Mouse (Mus musculus): ENCODE measurements around the gene 4933415F23Rik. TPM values are rescaled to one million over a fixed set of nuclear protein-coding genes. Genes with fewer than 3 reads are reported as not detected.
"Not testable (repeated sequence)": the region's sequence is repeated elsewhere in the genome, so short reads cannot be mapped to it uniquely, and the experiment has no call there.

Gene 4933415F23Rik
- 0.16 TPM in 1 of 2 replicates, not detected in the other for polyA plus RNA-seq (2014; fragmentation: Nextera tagmentation; extraction: Ambion mirVana)

- no peak within 1 kb of the TSS for H3K4me2 ChIP-seq (ENCODE audit: low read length)
- 91% methylated on average over 20 of the region's 20 CpGs for WGBS
- no peak within 1 kb of the TSS for H3K9ac ChIP-seq (ENCODE audit: low read length)
- H3K36me3 ChIP-seq (ENCODE audit: control insufficient read depth, insufficient read depth, low read length), result no peaks in the 10 kb centered on the region
- H3K27me3 ChIP-seq (replicated peaks; ENCODE audit: control insufficient read depth, insufficient read depth, low read length), result no peaks in the 10 kb centered on the region
- no peak for DNase-seq (ENCODE audit: low spot score)
- H3K4me3 ChIP-seq (ENCODE audit: low read depth, low read length), result no peak within 1 kb of the TSS
- no peak for ATAC-seq
- no peaks in the 10 kb centered on the region for H3K9me3 ChIP-seq (replicated peaks; ENCODE audit: control insufficient read depth, low read length)
- no peaks in the 10 kb centered on the region for H3K4me1 ChIP-seq (ENCODE audit: control insufficient read depth, insufficient read depth, low read length)
- no peak within 1 kb of the TSS for H3K27ac ChIP-seq (ENCODE audit: low read depth, low read length)
Observed at GRCm38 (mm10) chr1:23102021-23102420, at the start of gene 4933415F23Rik. Gene 4933415F23Rik, minus strand, starts transcription at chr1:23102253.

- 70% methylated on average over 1 of the region's 1 CpGs for WGBS
- no peaks in the 10 kb centered on the region for H3K36me3 ChIP-seq (ENCODE audit: control insufficient read depth, insufficient read depth, low read length)
- no peak for DNase-seq (ENCODE audit: low spot score)
Observed at GRCm38 (mm10) chr1:23151722-23152121, 49.7 kb upstream of the 4933415F23Rik start.

GRCm38 (mm10) chr1:23146198-23146873 lies 44.3 kb upstream of the 4933415F23Rik start:
- DNase-seq (ENCODE audit: low spot score) (peak; percentile 66), ATAC-seq (peak; percentile 84)
- Histone ChIP-seq H3K4me2 (ENCODE audit: low read length) (no peak overlapping the region), H3K4me1 (ENCODE audit: control insufficient read depth, insufficient read depth, low read length) (no peaks in the 10 kb centered on the region), H3K4me3 (ENCODE audit: low read depth, low read length) (no peak overlapping the region), H3K27me3 (replicated peaks; ENCODE audit: control insufficient read depth, insufficient read depth, low read length) (no peaks in the 10 kb centered on the region), H3K9me3 (replicated peaks; ENCODE audit: control insufficient read depth, low read length) (no peaks in the 10 kb centered on the region), H3K9ac (ENCODE audit: low read length) (no peak overlapping the region), H3K27ac (ENCODE audit: low read depth, low read length) (no peak overlapping the region), H3K36me3 (ENCODE audit: control insufficient read depth, insufficient read depth, low read length) (no peaks in the 10 kb centered on the region)
- 59% methylated on average over 5 of the region's 5 CpGs for WGBS

More at GRCm38 (mm10) chr1:23151722-23152121, 49.7 kb upstream of the 4933415F23Rik start:
- ATAC-seq, result no peak
- Histone ChIP-seq H3K9ac (ENCODE audit: low read length) (no peak overlapping the region), H3K4me1 (ENCODE audit: control insufficient read depth, insufficient read depth, low read length) (no peaks in the 10 kb centered on the region), H3K4me3 (ENCODE audit: low read depth, low read length) (no peak overlapping the region), H3K4me2 (ENCODE audit: low read length) (no peak overlapping the region), H3K27ac (ENCODE audit: low read depth, low read length) (no peak overlapping the region), H3K9me3 (replicated peaks; ENCODE audit: control insufficient read depth, low read length) (no peaks in the 10 kb centered on the region), H3K27me3 (replicated peaks; ENCODE audit: control insufficient read depth, insufficient read depth, low read length) (no peaks in the 10 kb centered on the region)

GRCm38 (mm10) chr1:23141121-23141811 lies 39.2 kb upstream of the 4933415F23Rik start:
- DNase-seq (ENCODE audit: low spot score) (no peak), ATAC-seq (no peak)
- H3K27me3 ChIP-seq (replicated peaks; ENCODE audit: control insufficient read depth, insufficient read depth, low read length), result no peaks in the 10 kb centered on the region
- H3K9ac ChIP-seq (ENCODE audit: low read length), result no peak overlapping the region
- H3K4me3 ChIP-seq (ENCODE audit: low read depth, low read length), result no peak overlapping the region
- no peaks in the 10 kb centered on the region for H3K36me3 ChIP-seq (ENCODE audit: control insufficient read depth, insufficient read depth, low read length)
- H3K4me1 ChIP-seq (ENCODE audit: control insufficient read depth, insufficient read depth, low read length), result no peaks in the 10 kb centered on the region
- no peak overlapping the region for H3K4me2 ChIP-seq (ENCODE audit: low read length)
- no peak overlapping the region for H3K27ac ChIP-seq (ENCODE audit: low read depth, low read length)
- H3K9me3 ChIP-seq (replicated peaks; ENCODE audit: control insufficient read depth, low read length), result no peaks in the 10 kb centered on the region
- WGBS, result 85% methylated on average over 10 of the region's 10 CpGs

- not testable (repeated sequence) for H3K27ac ChIP-seq (ENCODE audit: low read depth, low read length); H3K4me3 ChIP-seq (ENCODE audit: low read depth, low read length); H3K9ac ChIP-seq (ENCODE audit: low read length); H3K36me3 ChIP-seq (ENCODE audit: control insufficient read depth, insufficient read depth, low read length); H3K27me3 ChIP-seq (replicated peaks; ENCODE audit: control insufficient read depth, insufficient read depth, low read length); H3K9me3 ChIP-seq (replicated peaks; ENCODE audit: control insufficient read depth, low read length); ATAC-seq; H3K4me2 ChIP-seq (ENCODE audit: low read length); H3K4me1 ChIP-seq (ENCODE audit: control insufficient read depth, insufficient read depth, low read length)
- 0% methylated on average over 1 of the region's 1 CpGs for WGBS
- DNase-seq (ENCODE audit: low spot score), result peak; percentile 77
Observed at GRCm38 (mm10) chr1:23140530-23140929, 38.5 kb upstream of the 4933415F23Rik start.

GRCm38 (mm10) chr1:23120901-23121300 lies 18.8 kb upstream of the 4933415F23Rik start:
- H3K4me2 ChIP-seq (ENCODE audit: low read length), result no peak overlapping the region
- no peaks in the 10 kb centered on the region for H3K27me3 ChIP-seq (replicated peaks; ENCODE audit: control insufficient read depth, insufficient read depth, low read length)
- no peaks in the 10 kb centered on the region for H3K36me3 ChIP-seq (ENCODE audit: control insufficient read depth, insufficient read depth, low read length)
- no peak for DNase-seq (ENCODE audit: low spot score)
- H3K9ac ChIP-seq (ENCODE audit: low read length), result no peak overlapping the region
- H3K4me3 ChIP-seq (ENCODE audit: low read depth, low read length), result no peak overlapping the region
- H3K27ac ChIP-seq (ENCODE audit: low read depth, low read length), result no peak overlapping the region
- H3K9me3 ChIP-seq (replicated peaks; ENCODE audit: control insufficient read depth, low read length), result no peaks in the 10 kb centered on the region
- H3K4me1 ChIP-seq (ENCODE audit: control insufficient read depth, insufficient read depth, low read length), result no peaks in the 10 kb centered on the region
- no peak for ATAC-seq
- WGBS, result 79% methylated on average over 4 of the region's 4 CpGs

DNA sequence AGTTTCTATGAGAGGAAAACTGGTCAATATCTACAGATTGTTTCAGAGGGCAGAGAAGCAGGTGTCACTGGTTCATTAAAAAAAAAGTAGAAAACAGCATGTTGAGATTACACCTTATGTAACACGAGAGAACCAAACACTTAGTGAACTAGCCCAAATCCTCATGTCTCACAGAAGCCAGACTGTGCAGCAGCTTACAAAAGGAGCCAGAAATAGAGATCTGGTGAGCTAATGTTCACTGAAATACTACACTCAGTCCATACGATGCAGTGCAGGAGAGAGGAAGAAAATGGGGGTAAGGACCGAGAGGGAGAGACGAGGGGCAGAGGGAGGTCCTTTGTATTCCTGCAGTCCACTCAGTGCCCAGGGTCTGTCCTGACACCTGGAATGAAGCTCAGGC lies 17.4 kb upstream of the 4933415F23Rik start:
- Histone ChIP-seq H3K27me3 (replicated peaks; ENCODE audit: control insufficient read depth, insufficient read depth, low read length) (no peaks in the 10 kb centered on the region), H3K4me2 (ENCODE audit: low read length) (no peak overlapping the region), H3K9me3 (replicated peaks; ENCODE audit: control insufficient read depth, low read length) (no peaks in the 10 kb centered on the region), H3K9ac (ENCODE audit: low read length) (no peak overlapping the region), H3K4me1 (ENCODE audit: control insufficient read depth, insufficient read depth, low read length) (no peaks in the 10 kb centered on the region), H3K36me3 (ENCODE audit: control insufficient read depth, insufficient read depth, low read length) (no peaks in the 10 kb centered on the region), H3K27ac (ENCODE audit: low read depth, low read length) (no peak overlapping the region), H3K4me3 (ENCODE audit: low read depth, low read length) (no peak overlapping the region)
- 63% methylated on average over 4 of the region's 4 CpGs for WGBS
- ATAC-seq, result no peak
- no peak for DNase-seq (ENCODE audit: low spot score)

- 70% methylated on average over 3 of the region's 3 CpGs for WGBS
- Histone ChIP-seq H3K9ac (ENCODE audit: low read length) (no peak overlapping the region), H3K4me1 (ENCODE audit: control insufficient read depth, insufficient read depth, low read length) (no peaks in the 10 kb centered on the region), H3K27me3 (replicated peaks; ENCODE audit: control insufficient read depth, insufficient read depth, low read length) (no peaks in the 10 kb centered on the region), H3K4me3 (ENCODE audit: low read depth, low read length) (no peak overlapping the region), H3K27ac (ENCODE audit: low read depth, low read length) (no peak overlapping the region), H3K9me3 (replicated peaks; ENCODE audit: control insufficient read depth, low read length) (no peaks in the 10 kb centered on the region), H3K4me2 (ENCODE audit: low read length) (no peak overlapping the region), H3K36me3 (ENCODE audit: control insufficient read depth, insufficient read depth, low read length) (no peaks in the 10 kb centered on the region)
- ATAC-seq, result no peak
- no peak for DNase-seq (ENCODE audit: low spot score)
Observed at GRCm38 (mm10) chr1:23117423-23117822, 15.4 kb upstream of the 4933415F23Rik start.

GRCm38 (mm10) chr1:23109191-23109590 lies 7.1 kb upstream of the 4933415F23Rik start:
- Histone ChIP-seq H3K4me3 (ENCODE audit: low read depth, low read length) (no peak overlapping the region), H3K4me1 (ENCODE audit: control insufficient read depth, insufficient read depth, low read length) (no peaks in the 10 kb centered on the region), H3K9ac (ENCODE audit: low read length) (no peak overlapping the region), H3K9me3 (replicated peaks; ENCODE audit: control insufficient read depth, low read length) (no peaks in the 10 kb centered on the region), H3K27me3 (replicated peaks; ENCODE audit: control insufficient read depth, insufficient read depth, low read length) (no peaks in the 10 kb centered on the region), H3K4me2 (ENCODE audit: low read length) (no peak overlapping the region), H3K27ac (ENCODE audit: low read depth, low read length) (no peak overlapping the region), H3K36me3 (ENCODE audit: control insufficient read depth, insufficient read depth, low read length) (no peaks in the 10 kb centered on the region)
- 93% methylated on average over 1 of the region's 1 CpGs for WGBS
- ATAC-seq, result no peak
- no peak for DNase-seq (ENCODE audit: low spot score)

Measured in forebrain, embryonic 14.5 days (tissue).